Mouse (Mus musculus) bone marrow, adult 2 months (tissue): Measurements from ENCODE around the gene Sox5. TPM values are rescaled to one million over a fixed set of nuclear protein-coding genes. Genes with fewer than 3 reads are reported as not detected.

Experiments used
- H3K27ac ChIP-seq: fragments of 200-500 bp; 2 replicates; pipeline ENCODE4 v1.5.1; 2012; ENCODE audit warnings: low read depth, mild to moderate bottlenecking, control low read depth, inconsistent platforms, low read length; ENCODE audit not compliant: control insufficient read depth, poor library complexity, insufficient read depth
- H3K4me1 ChIP-seq: fragments of 200-500 bp; 2 replicates; pipeline ENCODE4 v1.6.1; 2011; ENCODE audit warnings: low read length; ENCODE audit not compliant: control insufficient read depth, insufficient read depth
- H3K4me3 ChIP-seq: fragments of 200-500 bp; replicated peaks from 2 replicates; pipeline ENCODE3; 2011; ENCODE audit warnings: mild to moderate bottlenecking, low read depth, low read length, control low read depth; ENCODE audit not compliant: control insufficient read depth
- CTCF ChIP-seq: fragments of 200-500 bp; IDR thresholded peaks from 2 replicates; pipeline ENCODE4 v1.5.1; 2011; ENCODE audit warnings: low read length, control low read depth; ENCODE audit not compliant: control insufficient read depth, insufficient read depth
- POLR2A ChIP-seq: fragments of 200-500 bp; IDR thresholded peaks from 2 replicates; pipeline ENCODE4 v1.6.1; 2011; ENCODE audit warnings: low read depth, mild to moderate bottlenecking, control low read depth, low read length, borderline replicate concordance; ENCODE audit not compliant: control insufficient read depth
- WGBS: fragments of 180-500 bp; shearing (Covaris S2); methylation state at CpG from one replicate; pipeline ENCODE4 v1.1.7; 2018; 5-methylcytosine and 5-hydroxymethylcytosine counted together
- polyA plus RNA-seq: library from polyadenylated mRNA; stranded (reverse); fragments of >200 nt; gene quantifications from 2 replicates; pipeline ENCODE4 v1.2.4, GENCODE M21; 2011; ENCODE audit warnings: low replicate concordance; ENCODE audit not compliant: missing spikeins, insufficient read depth, insufficient read length

Sox5 gene
- polyA plus RNA-seq, 1 experiment = not detected

DNA sequence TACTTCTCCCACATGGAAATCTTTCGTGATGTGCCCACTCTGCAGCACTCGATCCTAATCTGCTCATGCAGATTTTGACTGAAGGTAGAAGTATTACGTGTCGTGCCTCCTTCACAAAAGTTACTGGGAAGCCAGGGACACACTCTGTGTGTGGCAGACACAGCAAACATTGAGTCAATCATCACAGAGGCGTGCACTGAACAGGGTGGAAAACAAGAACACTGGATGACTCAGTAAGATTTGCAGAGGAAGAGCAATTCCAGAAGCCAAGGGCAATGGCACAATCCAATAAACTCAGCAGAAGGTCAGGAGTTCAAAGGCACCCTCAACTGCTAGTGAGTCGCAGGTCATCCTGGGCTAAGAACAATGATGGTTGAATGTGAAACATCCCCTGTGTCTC is 430.7 kb downstream of the Sox5 start:
- WGBS = 79% methylated on average over 6 of the region's 6 CpGs
- no peak overlapping the region for H3K4me3 ChIP-seq
- no peak overlapping the region for H3K27ac ChIP-seq
- H3K4me1 ChIP-seq = no peaks in the 10 kb centered on the region
- no peak for TF ChIP-seq POLR2A
- no peak for TF ChIP-seq CTCF

DNA sequence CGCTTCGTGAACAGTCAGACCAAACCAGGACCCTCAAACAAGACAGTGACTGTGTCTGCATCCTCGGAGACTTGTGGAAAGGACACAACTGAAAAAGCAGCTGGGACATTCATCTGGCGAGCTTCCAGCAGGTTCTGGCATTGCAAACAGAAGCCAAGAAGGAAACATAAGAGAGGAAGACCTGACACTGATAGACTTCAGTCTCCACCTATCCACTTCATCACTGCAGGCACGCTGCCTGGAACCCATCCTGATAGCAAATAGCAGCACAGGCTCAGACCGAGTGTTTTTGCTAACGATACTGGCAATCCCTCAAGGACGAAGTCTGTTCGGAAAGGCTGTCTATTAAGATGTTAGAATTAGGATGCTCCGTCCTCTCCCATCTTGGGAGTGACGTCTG is 438.4 kb downstream of the Sox5 start:
- 81% methylated on average over 11 of the region's 11 CpGs for WGBS
- Histone ChIP-seq H3K4me1 (no peaks in the 10 kb centered on the region), H3K27ac (no peak overlapping the region), H3K4me3 (no peak overlapping the region)
- TF ChIP-seq CTCF (no peak), POLR2A (no peak)

DNA sequence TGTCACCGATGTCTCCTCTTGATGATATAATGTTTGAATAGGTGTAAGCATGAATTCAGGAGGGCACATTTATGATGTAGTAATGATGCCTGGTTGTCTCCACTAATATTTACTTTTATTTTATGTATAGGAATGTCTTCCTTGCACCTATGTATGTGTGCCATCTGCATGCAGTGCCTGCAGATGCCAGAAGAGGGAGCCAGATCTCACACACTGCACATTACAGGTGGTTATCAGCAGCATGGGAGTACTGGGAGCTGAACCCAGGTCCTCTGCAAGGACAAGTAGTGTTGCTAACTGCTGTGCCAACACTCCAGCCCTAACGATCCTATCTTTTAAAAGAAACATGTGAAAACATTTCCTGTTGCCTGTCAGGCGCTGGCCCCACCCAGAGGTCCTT is 442.2 kb downstream of the Sox5 start:
- WGBS = 85% methylated on average over 3 of the region's 3 CpGs
- no peak overlapping the region for H3K4me3 ChIP-seq
- no peak overlapping the region for H3K27ac ChIP-seq

DNA sequence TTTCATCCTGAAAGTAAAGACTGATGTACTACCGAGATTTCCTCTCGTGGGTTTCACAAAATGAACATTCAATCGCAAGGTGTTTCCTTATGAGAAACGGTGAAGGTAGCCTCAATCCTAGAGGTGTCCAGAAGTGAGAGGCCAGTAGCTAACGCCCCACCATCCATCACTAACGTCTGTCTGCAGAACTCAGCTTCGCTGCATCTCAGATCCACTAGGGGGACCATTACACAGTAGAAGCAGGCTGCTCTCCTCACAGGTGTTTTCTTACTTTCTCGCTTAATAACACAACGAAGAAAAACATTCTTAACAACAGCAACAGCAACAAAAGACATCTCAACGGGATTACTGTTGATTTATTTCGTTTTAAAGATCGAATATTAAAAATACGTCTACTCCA is 442.8 kb downstream of the Sox5 start:
- H3K4me3 ChIP-seq = no peak overlapping the region
- no peak overlapping the region for H3K27ac ChIP-seq
- no peaks in the 10 kb centered on the region for H3K4me1 ChIP-seq
- WGBS = 53% methylated on average over 13 of the region's 13 CpGs
- TF ChIP-seq CTCF (no peak), POLR2A (no peak)

More for the DNA sequence above, 442.2 kb downstream of the Sox5 start:
- no peaks in the 10 kb centered on the region for H3K4me1 ChIP-seq
- TF ChIP-seq CTCF = peak; percentile 33; the same call in 1 of the 2 replicates
- no peak for TF ChIP-seq POLR2A

DNA sequence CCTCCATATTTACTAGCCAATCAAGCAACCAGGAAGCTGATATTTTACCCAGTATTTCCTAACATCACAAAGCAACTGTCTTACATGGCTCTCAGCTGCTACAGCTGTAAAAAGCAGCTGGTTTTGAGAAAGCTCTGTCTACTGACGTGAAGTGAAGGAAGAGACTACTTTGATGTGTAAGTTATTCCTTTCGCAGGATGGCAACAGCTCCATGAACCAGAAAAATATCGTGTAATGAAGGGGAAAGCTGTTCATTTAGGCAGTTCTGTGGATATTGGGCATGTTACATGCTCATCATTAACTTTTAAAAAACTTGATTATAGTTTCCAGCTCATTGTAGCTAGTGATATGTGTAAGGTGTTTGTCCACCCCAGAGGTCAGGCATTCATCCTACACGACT is 443.6 kb downstream of the Sox5 start:
- 77% methylated on average over 4 of the region's 4 CpGs for WGBS
- TF ChIP-seq POLR2A = no peak
- TF ChIP-seq CTCF = no peak
- H3K4me1 ChIP-seq = no peaks in the 10 kb centered on the region
- H3K4me3 ChIP-seq = no peak overlapping the region
- no peak overlapping the region for H3K27ac ChIP-seq

DNA sequence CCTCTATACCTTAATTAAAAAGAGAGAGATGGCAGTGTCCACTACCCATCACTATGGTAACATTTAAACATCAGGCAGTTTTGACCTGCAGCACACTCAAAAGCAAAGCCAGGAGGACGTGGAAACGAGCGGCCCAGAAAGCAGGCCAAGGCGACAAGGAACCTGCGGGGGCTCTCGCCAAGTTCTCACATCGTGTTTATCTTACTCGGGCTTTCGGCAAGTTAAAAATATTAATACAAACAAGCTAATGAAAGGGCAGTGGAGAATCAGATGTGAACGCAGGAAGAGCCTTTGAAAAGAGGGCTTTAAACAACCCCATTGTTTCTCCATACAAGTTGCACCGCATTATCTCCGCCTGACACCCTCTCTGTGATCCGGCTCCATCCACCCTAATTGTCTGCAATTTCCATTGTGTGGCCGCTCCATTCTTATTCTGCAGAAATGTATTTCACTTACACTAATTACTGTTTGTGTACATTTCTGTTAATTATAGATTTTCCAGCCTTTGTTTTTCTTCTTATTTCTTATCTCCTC is 444.3 kb downstream of the Sox5 start:
- TF ChIP-seq CTCF (no peak), POLR2A (no peak)
- Histone ChIP-seq H3K27ac (no peak overlapping the region), H3K4me1 (no peaks in the 10 kb centered on the region), H3K4me3 (no peak overlapping the region)
- WGBS = 81% methylated on average over 14 of the region's 14 CpGs

DNA sequence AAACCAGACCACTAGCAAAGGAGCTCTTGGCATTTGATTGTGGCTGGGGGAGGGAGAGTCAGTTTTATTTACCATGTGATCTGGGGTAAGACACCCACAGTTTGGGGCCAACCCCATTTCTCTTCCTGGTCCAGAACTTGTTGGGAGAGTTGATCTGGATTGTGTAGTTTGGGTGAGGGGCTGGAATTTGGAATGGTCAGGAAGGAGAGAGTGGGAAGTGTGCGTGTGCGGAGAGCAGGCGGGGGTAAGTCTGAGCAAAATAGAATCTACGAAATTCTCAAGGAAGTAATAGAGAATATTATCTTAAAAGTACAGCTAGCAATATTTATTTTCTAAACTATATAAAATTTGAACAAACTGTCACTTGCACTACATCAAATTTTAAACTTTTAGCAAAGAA is 445.0 kb downstream of the Sox5 start:
- Histone ChIP-seq H3K4me3 (no peak overlapping the region), H3K4me1 (no peaks in the 10 kb centered on the region), H3K27ac (no peak overlapping the region)
- TF ChIP-seq CTCF (no peak), POLR2A (no peak)
- WGBS = 86% methylated on average over 4 of the region's 4 CpGs

DNA sequence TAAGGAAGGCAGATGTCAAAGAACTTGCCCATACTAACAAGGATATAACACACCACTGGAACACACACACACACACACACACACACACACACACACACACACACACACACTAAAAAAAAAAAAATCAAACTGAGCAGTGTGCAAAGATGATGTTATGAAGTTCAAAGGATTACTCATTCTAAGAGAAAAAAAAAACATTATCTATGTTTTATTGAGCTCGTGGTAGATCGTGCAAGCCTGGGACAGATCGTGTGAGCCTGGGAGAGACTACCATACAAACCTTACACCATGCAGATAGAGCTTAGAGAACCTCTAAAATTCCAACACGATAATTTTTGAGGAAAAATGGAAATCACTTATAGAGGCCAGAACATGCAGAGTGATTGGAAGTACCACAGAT is 448.6 kb downstream of the Sox5 start:
- Histone ChIP-seq H3K4me1 (no peaks in the 10 kb centered on the region), H3K27ac (no peak overlapping the region), H3K4me3 (no peak overlapping the region)
- TF ChIP-seq POLR2A (no peak), CTCF (no peak)
- 81% methylated on average over 4 of the region's 4 CpGs for WGBS

DNA sequence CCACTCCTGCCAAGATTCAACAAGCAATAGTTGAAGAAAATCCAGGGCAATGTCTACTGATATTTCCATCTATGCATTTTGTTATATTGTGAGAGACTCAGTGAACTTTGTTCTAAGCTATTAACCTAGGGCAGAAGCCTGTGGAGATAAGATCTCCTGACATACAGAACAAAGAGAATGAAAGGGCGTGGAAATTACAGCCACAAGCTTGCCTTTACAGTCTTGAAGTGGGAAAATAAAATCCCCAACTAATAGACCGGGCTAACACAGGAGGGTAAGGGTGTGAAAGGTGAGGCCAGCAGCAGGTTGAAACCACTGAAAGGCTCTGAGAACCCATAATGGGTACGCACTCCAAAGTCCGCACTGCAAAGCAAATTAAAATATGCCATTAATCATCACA is 449.8 kb downstream of the Sox5 start:
- TF ChIP-seq CTCF (no peak), POLR2A (no peak)
- Histone ChIP-seq H3K4me3 (no peak overlapping the region), H3K4me1 (no peaks in the 10 kb centered on the region), H3K27ac (no peak overlapping the region)
- 81% methylated on average over 4 of the region's 4 CpGs for WGBS
